Comparison of ENCODE assay signal across 1 mouse cellular context in genomic region chr5:73482381-73482780, GRCm38 (mm10). TPM values are rescaled to one million over a fixed set of nuclear protein-coding genes. Genes with fewer than 3 reads are reported as not detected.
"Had no signal": no experiment of that assay in that cellular context is flagged by ENCODE, and none has a peak within 500 bp of the region (broad histone marks: within the 10 kb centered on the region; RNA-seq: fewer than 3 reads in every experiment).

No protein-coding gene starts in this region.

RNA-seq across cellular contexts. Expression of gene Dcun1d4, which starts 1.6 kb away (rescaled TPM):
- polyA plus RNA-seq: erythroblast, embryonic 14.5 days had no signal
